In genomic region chr14:55540067-55540786, GRCm38 (mm10) we compare ENCODE assay signal across 7 mouse cellular contexts. TPM values are rescaled to one million over a fixed set of nuclear protein-coding genes. Genes with fewer than 3 reads are reported as not detected.
A peak's percentile ranks its signal among the peaks of the same experiment; 100 is the strongest.
DNase-seq lines count a peak whose midpoint lies in the region; ATAC-seq lines count a peak whose summit lies in the region.

Pck2 (plus strand) TSS chr14:55540266.

- peak; percentile 89 for ATAC-seq in megakaryocyte-erythroid progenitor cell, adult 5-6 weeks (replicated peaks; ENCODE audit: low FRiP score, low TSS enrichment, poor library complexity, severe bottlenecking)

- DNase-seq in adrenal gland, adult 18-20 months (ENCODE audit: low spot score in 2 of 2) = peak; percentile 76 to 84
- DNase-seq in embryo, embryonic 10 days (ENCODE audit: low spot score) = peak; percentile 91
- DNase-seq in gastrocnemius, postnatal 10 days = peak; percentile 78
- peak; percentile 78 for DNase-seq in induced T-regulatory cell, adult 2 months (ENCODE audit: low read depth)
- DNase-seq in left cerebral cortex, postnatal 14 days (ENCODE audit: low spot score in 2 of 2) = peak; percentile 69
- DNase-seq in right cerebral cortex, postnatal 36 days (ENCODE audit: low spot score in 2 of 2) = peak; percentile 69 to 76

- intact Hi-C loops in left cerebral cortex, postnatal 14 days (cut with DNase I) = loop anchor here (10.0 kb wide), 1 partner anchor 395 kb away; no protein-coding TSS in a partner anchor

RNA-seq across cellular contexts. Expression of gene Pck2, which starts in this region (rescaled TPM):
- 10 to 100 TPM; 21.6 to 31.7 TPM for total RNA-seq in adrenal gland, adult 18-20 months (2021)
- 10 to 100 TPM; 15.0 to 21.4 TPM for total RNA-seq in gastrocnemius, postnatal 10 days (2021)
- 10 to 100 TPM; 18.6 to 19.5 TPM for total RNA-seq in left cerebral cortex, postnatal 14 days (2021)
- 66.0 and 88.0 TPM in 2 replicates for total RNA-seq in megakaryocyte-erythroid progenitor cell, adult 5-6 weeks (2014; fragmentation: Nextera tagmentation)
- 48.7 and 55.6 TPM in 2 replicates for total RNA-seq in megakaryocyte-erythroid progenitor cell, adult 5-6 weeks (2017)

Comparison
In these comparisons a context has a peak if more than half of its experiments do, and no peak if none do; other contexts are left out.
1. Peak in every context shown above with its lines: DNase-seq and ATAC-seq.